Mouse (Mus musculus) heart, embryonic 15.5 days (tissue): ENCODE measurements at regions not wholly inside any gene's neighbourhood (a gene's known extent, or its start where the extent isn't known, plus 50 kb on each side); places are given as distances from the start of the nearest gene placed in this dataset.
A peak's percentile ranks its signal among the peaks of the same experiment; 100 is the strongest.

Source experiments
- ATAC-seq: fragments of 200-750 bp; cut with Nextera tagmentation; replicated peaks from 2 replicates; pipeline ENCODE4 v1.8.0; 2017; ENCODE audit warnings: low read depth, moderate TSS enrichment; ENCODE audit not compliant: insufficient number of reproducible peaks, insufficient read depth, low FRiP score
- H3K27ac ChIP-seq: fragments of 300-500 bp; sonication (generic); 2 replicates; pipeline ENCODE4 v1.5.1; 2015; ENCODE audit warnings: mild to moderate bottlenecking, inconsistent platforms
- H3K27me3 ChIP-seq: fragments of 300-500 bp; sonication (generic); 2 replicates; pipeline ENCODE4 v1.6.1; 2015; ENCODE audit warnings: inconsistent platforms
- H3K36me3 ChIP-seq: fragments of 300-500 bp; sonication (generic); 2 replicates; pipeline ENCODE4 v1.6.1; 2015; ENCODE audit warnings: mild to moderate bottlenecking, inconsistent platforms
- H3K4me1 ChIP-seq: fragments of 300-500 bp; sonication (generic); replicated peaks from 2 replicates; pipeline ENCODE4 v1.6.1; 2015; ENCODE audit warnings: inconsistent platforms
- H3K4me2 ChIP-seq: fragments of 300-500 bp; sonication (generic); 2 replicates; pipeline ENCODE4 v1.6.1; 2015; ENCODE audit warnings: inconsistent platforms, mild to moderate bottlenecking, moderate library complexity
- H3K4me3 ChIP-seq: fragments of 300-500 bp; sonication (generic); 2 replicates; pipeline ENCODE4 v1.5.1; 2015; ENCODE audit warnings: mild to moderate bottlenecking, inconsistent platforms
- H3K9ac ChIP-seq: fragments of 300-500 bp; sonication (generic); 2 replicates; pipeline ENCODE4 v1.6.1; 2015; ENCODE audit warnings: mild to moderate bottlenecking, inconsistent platforms
- H3K9me3 ChIP-seq: fragments of 300-500 bp; sonication (generic); replicated peaks from 2 replicates; pipeline ENCODE4 v1.6.1; 2016; ENCODE audit warnings: inconsistent platforms
- WGBS: fragments of 180-500 bp; shearing (Covaris S2); methylation state at CpG from one replicate; pipeline ENCODE4 v1.1.7; 2015; ENCODE audit warnings: mixed read lengths; 5-methylcytosine and 5-hydroxymethylcytosine counted together

- peak overlapping the region; percentile 56 for H3K4me2 ChIP-seq
- H3K9ac ChIP-seq, result no peak overlapping the region
- H3K27me3 ChIP-seq, result peaks cover 18% of the 10 kb centered on the region
- no peak overlapping the region for H3K27ac ChIP-seq
- 0 out of 2 replicates have a peak, but pooled peaks cover 3% of the 10 kb centered on the region for H3K4me1 ChIP-seq
- no peak for ATAC-seq
- no peaks in the 10 kb centered on the region for H3K36me3 ChIP-seq
- H3K4me3 ChIP-seq, result peak overlapping the region; percentile 31
- no peaks in the 10 kb centered on the region for H3K9me3 ChIP-seq
- 6% methylated on average over 21 of the region's 22 CpGs for WGBS
These were observed 74.6 kb upstream of the Vrk1 start for GRCm38 (mm10) chr12:105935441-105935880.

DNA sequence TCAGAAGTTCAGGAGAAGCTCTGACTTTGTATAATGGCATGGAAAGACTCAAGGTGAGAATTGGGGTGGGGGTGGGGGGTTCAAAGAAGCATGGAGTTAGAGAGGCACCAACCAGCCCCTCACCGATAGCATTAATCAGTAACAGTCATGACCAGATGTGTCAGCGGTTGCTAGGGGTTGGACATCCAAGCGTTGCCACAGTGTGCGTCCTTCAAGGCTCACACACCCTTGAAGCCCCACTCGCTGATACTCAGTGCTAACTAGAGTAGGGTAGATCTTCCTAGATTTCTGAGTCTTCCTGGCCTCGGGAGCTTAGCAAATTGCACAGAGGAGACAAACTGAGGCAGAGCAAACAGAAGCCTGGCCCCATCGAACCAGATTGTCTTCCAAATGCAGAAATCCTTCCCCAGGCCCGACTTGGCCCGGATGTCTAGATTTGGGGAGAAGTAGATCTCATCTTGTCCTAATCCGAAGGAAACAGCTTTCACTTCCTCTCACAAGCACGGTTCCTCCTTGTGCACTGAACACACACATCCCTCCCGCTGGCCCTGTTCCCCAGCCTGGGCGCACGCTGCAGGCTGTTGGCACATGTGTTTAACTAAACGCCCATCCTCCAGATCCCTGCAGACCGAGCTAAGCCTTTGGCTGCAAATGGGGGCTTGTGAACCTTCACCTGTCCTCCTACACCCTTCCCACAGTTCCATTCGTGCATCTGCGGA is 73.1 kb upstream of the Vrk1 start:
- 72% methylated on average over 18 of the region's 18 CpGs for WGBS
- Histone ChIP-seq H3K9ac (no peak overlapping the region), H3K4me2 (no peak overlapping the region), H3K27ac (no peak overlapping the region), H3K9me3 (no peaks in the 10 kb centered on the region), H3K4me1 (0 out of 2 replicates have a peak, but pooled peaks cover 3% of the 10 kb centered on the region), H3K36me3 (no peaks in the 10 kb centered on the region), H3K4me3 (no peak overlapping the region), H3K27me3 (peaks cover 18% of the 10 kb centered on the region)
- ATAC-seq, result no peak

- H3K4me3 ChIP-seq, result no peak overlapping the region
- ATAC-seq, result no peak
- no peak overlapping the region for H3K4me2 ChIP-seq
- no peaks in the 10 kb centered on the region for H3K9me3 ChIP-seq
- no peaks in the 10 kb centered on the region for H3K27me3 ChIP-seq
- WGBS, result 67% methylated on average over 20 of the region's 20 CpGs
- H3K27ac ChIP-seq, result no peak overlapping the region
- H3K9ac ChIP-seq, result no peak overlapping the region
- H3K36me3 ChIP-seq, result no peaks in the 10 kb centered on the region
- H3K4me1 ChIP-seq, result no peaks in the 10 kb centered on the region
These were observed 67.6 kb upstream of the Vrk1 start for GRCm38 (mm10) chr12:105942136-105943076.

- Histone ChIP-seq H3K9me3 (no peaks in the 10 kb centered on the region), H3K4me2 (no peak overlapping the region), H3K27ac (no peak overlapping the region), H3K4me1 (no peaks in the 10 kb centered on the region), H3K36me3 (no peaks in the 10 kb centered on the region), H3K9ac (no peak overlapping the region), H3K4me3 (no peak overlapping the region), H3K27me3 (no peaks in the 10 kb centered on the region)
- ATAC-seq, result no peak
- 76% methylated on average over 8 of the region's 8 CpGs for WGBS
These were observed 67.0 kb upstream of the Vrk1 start for GRCm38 (mm10) chr12:105943077-105943433.

DNA sequence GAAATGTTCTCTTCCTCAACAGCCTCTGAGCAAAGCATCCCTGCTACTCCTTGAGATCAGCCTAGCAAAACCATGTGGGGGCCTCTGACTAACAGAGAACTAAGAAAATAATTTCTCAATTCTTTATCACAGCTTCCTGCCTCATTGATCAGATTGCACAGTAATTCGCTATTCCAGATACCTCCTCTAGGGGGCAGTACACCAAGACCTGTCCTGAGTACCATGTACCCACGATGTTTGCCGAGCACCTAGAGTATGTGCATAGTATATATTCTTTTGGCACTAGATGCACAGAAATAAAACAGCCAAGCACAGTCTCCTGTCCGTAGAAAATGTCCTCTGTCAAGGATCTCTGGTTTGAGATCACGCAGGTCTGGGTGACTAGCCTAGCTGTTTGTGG is 62.7 kb upstream of the Vrk1 start:
- Histone ChIP-seq H3K27me3 (no peaks in the 10 kb centered on the region), H3K36me3 (no peaks in the 10 kb centered on the region), H3K4me1 (no peaks in the 10 kb centered on the region), H3K9ac (no peak overlapping the region), H3K4me2 (no peak overlapping the region), H3K27ac (no peak overlapping the region), H3K4me3 (no peak overlapping the region), H3K9me3 (no peaks in the 10 kb centered on the region)
- no peak for ATAC-seq
- 56% methylated on average over 5 of the region's 5 CpGs for WGBS

DNA sequence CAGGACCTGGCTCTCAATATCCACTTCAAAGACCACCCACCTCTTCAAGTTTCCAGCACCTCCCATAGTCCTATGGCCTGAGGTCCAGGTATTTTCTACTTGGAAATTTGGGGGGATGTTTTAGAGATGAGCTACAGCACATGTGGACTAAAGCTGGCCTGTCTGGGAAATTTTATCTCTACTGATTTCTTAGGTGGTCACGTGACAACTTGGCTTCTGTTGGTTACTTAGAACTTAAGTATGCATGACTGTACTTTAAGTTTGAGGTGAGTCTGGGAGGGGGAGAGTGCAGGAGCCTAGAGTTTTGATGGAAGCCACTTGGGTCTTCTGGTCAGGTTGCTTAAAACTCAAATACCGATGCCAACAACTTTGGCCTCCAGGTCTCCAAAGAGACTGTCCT is 61.7 kb upstream of the Vrk1 start:
- no peak overlapping the region for H3K27ac ChIP-seq
- H3K4me1 ChIP-seq, result no peaks in the 10 kb centered on the region
- no peak overlapping the region for H3K4me3 ChIP-seq
- WGBS, result 63% methylated on average over 2 of the region's 2 CpGs
- no peaks in the 10 kb centered on the region for H3K9me3 ChIP-seq
- ATAC-seq, result no peak
- H3K36me3 ChIP-seq, result no peaks in the 10 kb centered on the region
- H3K9ac ChIP-seq, result no peak overlapping the region
- no peak overlapping the region for H3K4me2 ChIP-seq
- H3K27me3 ChIP-seq, result no peaks in the 10 kb centered on the region

GRCm38 (mm10) chr12:105955764-105956290 is 54.2 kb upstream of the Vrk1 start:
- H3K27me3 ChIP-seq, result peaks cover 17% of the 10 kb centered on the region
- H3K4me1 ChIP-seq, result peaks cover 14% of the 10 kb centered on the region
- H3K4me2 ChIP-seq, result no peak overlapping the region
- WGBS, result 50% methylated on average over 1 of the region's 1 CpGs
- peak; percentile 47; the same call in 1 of the 2 replicates for ATAC-seq
- H3K36me3 ChIP-seq, result no peaks in the 10 kb centered on the region
- H3K4me3 ChIP-seq, result no peak overlapping the region
- no peak overlapping the region for H3K9ac ChIP-seq
- no peaks in the 10 kb centered on the region for H3K9me3 ChIP-seq
- no peak overlapping the region for H3K27ac ChIP-seq

- H3K4me2 ChIP-seq, result no peak overlapping the region
- H3K4me1 ChIP-seq, result peaks cover 23% of the 10 kb centered on the region
- no peak overlapping the region for H3K4me3 ChIP-seq
- no peak overlapping the region for H3K9ac ChIP-seq
- WGBS, result 58% methylated on average over 7 of the region's 7 CpGs
- no peaks in the 10 kb centered on the region for H3K9me3 ChIP-seq
- no peak for ATAC-seq
- peaks cover 24% of the 10 kb centered on the region for H3K27me3 ChIP-seq
- H3K36me3 ChIP-seq, result no peaks in the 10 kb centered on the region
- no peak overlapping the region for H3K27ac ChIP-seq
These were observed 50.3 kb upstream of the Vrk1 start for GRCm38 (mm10) chr12:105959756-105960155.
